Mouse (Mus musculus): ENCODE measurements at regions not wholly inside any gene's neighbourhood (a gene's known extent, or its start where the extent isn't known, plus 50 kb on each side); places are given as distances from the start of the nearest gene placed in this dataset.
"Not testable (repeated sequence)": the region's sequence is repeated elsewhere in the genome, so short reads cannot be mapped to it uniquely, and the experiment has no call there.

- TF ChIP-seq CTCF (IDR thresholded peaks at IDR 0.05; ENCODE audit: low read depth, low read length); POLR2A (IDR thresholded peaks at IDR 0.05; ENCODE audit: borderline replicate concordance, low read depth, low read length): not testable (repeated sequence)
Measured at GRCm38 (mm10) chrX:70898836-70899235, 151.2 kb upstream of the Mamld1 start.

Data from bone marrow macrophage, adult 2 months (primary cell).